Mouse (Mus musculus) lung, postnatal 25 days (tissue): ENCODE results near the gene Ccnd3.
"Not testable (repeated sequence)": the region's sequence is repeated elsewhere in the genome, so short reads cannot be mapped to it uniquely, and the experiment has no call there.

Experiments
- DNase-seq: peaks from one replicate; pipeline ENCODE4 v3.0.0; 2022; ENCODE audit warnings: low spot score

The Ccnd3 gene

GRCm38 (mm10) chr17:47618556-47619311 is 113.9 kb downstream of the Ccnd3 start:
- no peak for DNase-seq

- no peak for DNase-seq
These were observed 118.2 kb downstream of the Ccnd3 start for GRCm38 (mm10) chr17:47622912-47623554.

GRCm38 (mm10) chr17:47624572-47624971 is 119.7 kb downstream of the Ccnd3 start:
- not testable (repeated sequence) for DNase-seq

GRCm38 (mm10) chr17:47625088-47625487 is 120.2 kb downstream of the Ccnd3 start:
- DNase-seq: no peak

GRCm38 (mm10) chr17:47626031-47626430 is 121.2 kb downstream of the Ccnd3 start:
- peak; percentile 17 for DNase-seq

GRCm38 (mm10) chr17:47627791-47628190 is 122.9 kb downstream of the Ccnd3 start:
- DNase-seq: no peak

- DNase-seq: peak; percentile 95
These were observed 124.2 kb downstream of the Ccnd3 start for GRCm38 (mm10) chr17:47628851-47629676.

GRCm38 (mm10) chr17:47629717-47630677 is 125.1 kb downstream of the Ccnd3 start:
- DNase-seq: no peak

GRCm38 (mm10) chr17:47630678-47631065 is 125.8 kb downstream of the Ccnd3 start, which contains the start of gene Usp49:
TSS of gene Usp49 (plus strand) at chr17:47630690.
- no peak for DNase-seq

- DNase-seq: no peak
These were observed 127.5 kb downstream of the Ccnd3 start for GRCm38 (mm10) chr17:47632181-47632840.

GRCm38 (mm10) chr17:47633999-47634770 is 129.3 kb downstream of the Ccnd3 start:
- DNase-seq: peak; percentile 43

- no peak for DNase-seq
These were observed 138.1 kb downstream of the Ccnd3 start for GRCm38 (mm10) chr17:47642992-47643391.

- DNase-seq: peak; percentile 73
These were observed 141.8 kb downstream of the Ccnd3 start for GRCm38 (mm10) chr17:47646683-47647082.

- no peak for DNase-seq
These were observed 144.1 kb downstream of the Ccnd3 start for GRCm38 (mm10) chr17:47648966-47649365.
